Mouse (Mus musculus): ENCODE results near the gene Gxylt2.
A peak's percentile ranks its signal among the peaks of the same experiment; 100 is the strongest.

Gene Gxylt2

DNA sequence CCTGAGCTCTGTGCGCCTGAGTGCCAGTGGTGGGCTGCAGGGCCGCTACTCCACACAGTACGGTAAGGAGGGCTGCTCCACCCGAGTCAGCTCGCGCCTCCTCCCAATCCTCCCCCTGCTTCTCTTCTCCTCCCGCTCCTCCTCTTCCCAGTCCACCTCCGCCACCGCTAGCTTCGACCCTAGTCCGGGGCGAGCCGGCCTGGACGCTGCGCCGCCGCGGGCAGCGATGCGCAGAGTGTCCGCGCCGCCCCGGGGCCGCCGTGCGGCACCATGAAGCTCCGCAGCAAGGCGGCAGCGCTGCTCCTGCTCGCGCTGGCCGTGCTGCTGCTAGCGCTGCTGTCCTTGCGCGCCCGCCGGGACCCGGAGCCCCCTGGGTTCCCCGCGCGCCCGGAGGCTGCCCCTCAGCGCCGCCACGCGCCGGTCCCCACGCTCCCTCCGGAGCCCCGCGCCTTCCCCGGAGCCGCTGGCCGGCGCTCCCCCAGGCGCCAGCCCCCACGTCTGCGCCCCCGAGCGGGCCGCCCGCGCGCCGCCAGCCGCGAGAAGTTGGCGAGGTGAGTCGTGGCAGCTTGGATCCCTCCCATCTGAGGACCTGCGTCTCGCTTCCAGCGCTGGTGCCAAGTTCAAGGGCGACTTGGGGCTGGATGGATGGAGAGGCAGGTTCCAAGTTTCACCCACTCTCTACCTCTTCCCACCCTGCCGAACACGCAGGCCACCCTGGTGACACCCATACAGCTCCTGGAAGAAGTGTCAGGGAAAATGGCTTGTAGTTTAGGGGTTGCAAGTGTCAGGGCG, at the start of gene Gxylt2:
Gene Gxylt2, plus strand, starts transcription at position 161 of the 792 bp plus-strand sequence.
- DNase-seq (ENCODE audit: extremely low read depth, insufficient read length, low spot score) = peak; percentile 86

DNA sequence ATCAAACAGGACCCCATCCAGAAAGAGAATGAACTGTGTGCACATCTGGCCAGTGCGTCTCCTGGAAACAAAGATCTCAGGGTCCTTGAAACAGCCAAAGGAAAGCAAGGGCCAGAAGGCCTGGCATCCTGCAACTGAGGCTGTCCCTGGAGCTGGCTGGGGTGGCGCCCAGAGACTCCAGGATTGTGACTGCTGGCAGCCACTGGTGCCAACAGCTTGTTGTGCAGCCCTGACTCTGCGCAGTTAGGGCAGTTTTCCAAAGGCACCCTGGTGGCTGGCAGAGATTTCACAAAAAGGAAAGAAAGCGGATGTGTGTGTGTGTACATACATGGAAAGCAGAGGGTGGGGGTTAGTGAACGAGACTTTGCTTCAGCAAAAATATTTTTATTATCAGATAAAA, 44.1 kb upstream of the Gxylt2 start:
- no peak for DNase-seq (ENCODE audit: extremely low read depth, insufficient read length, low spot score)

GRCm38 (mm10) chr6:100662224-100662623, 42.3 kb upstream of the Gxylt2 start:
- no peak for DNase-seq (ENCODE audit: extremely low read depth, insufficient read length, low spot score)

- no peak for DNase-seq (ENCODE audit: extremely low read depth, insufficient read length, low spot score)
Observed at GRCm38 (mm10) chr6:100667644-100668043, 36.9 kb upstream of the Gxylt2 start.

DNA sequence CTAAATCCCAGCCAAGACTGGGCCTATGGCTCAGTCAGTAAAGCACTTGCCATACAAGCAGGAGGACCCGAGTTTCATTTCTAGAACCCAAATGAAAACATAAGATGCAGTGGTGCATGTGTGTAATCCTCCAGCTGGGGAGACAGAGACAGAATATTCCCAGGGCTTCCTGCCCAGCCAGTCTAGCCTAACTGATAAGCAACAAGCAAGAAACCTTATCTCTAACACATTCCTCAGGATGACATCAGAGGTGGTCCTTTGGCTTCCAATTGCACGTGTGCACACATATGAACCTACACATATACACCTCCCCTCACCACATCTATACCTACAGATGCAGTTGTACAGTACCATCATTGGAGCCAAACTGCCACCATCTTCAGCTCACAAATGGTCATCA, 35.7 kb upstream of the Gxylt2 start:
- no peak for DNase-seq (ENCODE audit: extremely low read depth, insufficient read length, low spot score)

GRCm38 (mm10) chr6:100670370-100670841, 34.1 kb upstream of the Gxylt2 start:
- peak; percentile 75 for DNase-seq (ENCODE audit: extremely low read depth, insufficient read length, low spot score)

DNA sequence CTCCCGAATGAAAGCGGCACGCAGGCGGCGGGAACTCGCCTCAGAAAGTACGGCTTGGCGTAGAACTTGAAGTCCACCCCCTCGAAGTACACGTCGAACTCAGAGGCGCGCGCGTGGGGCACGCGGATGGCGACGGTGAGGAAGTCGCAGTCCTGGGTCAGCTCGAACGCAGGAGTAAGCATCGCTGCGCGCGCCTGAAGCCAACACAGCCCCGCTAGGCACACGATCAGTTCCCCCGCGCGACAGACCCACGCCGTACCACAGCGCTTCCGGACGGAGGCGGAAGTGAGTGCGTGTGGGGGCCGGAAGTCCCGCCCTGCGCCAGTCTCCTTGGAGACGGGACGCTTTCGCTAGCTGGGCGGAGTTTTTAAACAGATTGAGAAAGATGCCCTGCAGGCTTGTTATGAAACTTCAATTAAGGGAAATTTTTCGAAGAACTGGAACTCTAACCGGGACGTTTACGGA, 33.6 kb upstream of the Gxylt2 start, which contains the start of gene Shq1:
Gene Shq1, minus strand, starts transcription at position 278 of the 465 bp plus-strand sequence.
- DNase-seq (ENCODE audit: extremely low read depth, insufficient read length, low spot score) = peak; percentile 90

GRCm38 (mm10) chr6:100671401-100671800, 33.1 kb upstream of the Gxylt2 start:
- no peak for DNase-seq (ENCODE audit: extremely low read depth, insufficient read length, low spot score)

DNA sequence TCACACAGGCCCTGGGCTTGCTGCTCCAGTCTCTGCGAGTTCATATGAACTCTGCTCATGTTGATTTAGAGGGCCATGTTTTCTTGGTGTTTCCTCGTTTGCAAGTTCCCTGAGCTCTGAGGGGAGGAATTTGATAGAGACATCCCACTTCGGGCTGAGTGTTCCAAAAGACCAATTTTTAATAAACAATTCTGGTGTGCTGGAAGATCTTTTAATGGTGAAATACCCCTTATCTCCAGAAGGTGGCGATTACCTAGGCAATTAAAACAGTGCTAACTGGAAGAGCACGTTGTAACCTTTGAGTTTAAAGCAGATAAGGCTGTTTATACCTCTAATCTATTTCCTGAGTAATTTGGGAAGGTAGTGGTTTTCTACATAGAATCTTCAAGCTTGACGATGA, 29.6 kb upstream of the Gxylt2 start:
- DNase-seq (ENCODE audit: extremely low read depth, insufficient read length, low spot score) = no peak

DNA sequence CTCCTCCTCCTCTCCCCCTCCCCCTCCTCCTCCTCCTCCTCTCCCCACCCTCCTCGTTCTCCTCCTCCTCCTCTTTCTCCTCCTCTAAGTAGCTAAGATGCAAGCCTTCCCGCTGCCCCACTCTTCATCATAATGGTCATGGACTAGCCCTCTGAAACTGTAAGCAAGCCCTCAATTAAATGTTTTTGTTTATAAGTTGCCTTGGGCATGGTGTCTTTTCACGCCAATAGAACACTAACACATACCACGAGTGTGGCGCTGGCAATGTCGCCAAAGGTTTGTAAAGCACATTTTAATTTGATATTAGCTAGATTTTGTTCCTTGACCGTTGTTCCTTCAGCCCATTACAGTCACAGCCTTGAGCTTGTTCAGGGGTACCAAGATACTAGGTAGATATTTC, 28.1 kb upstream of the Gxylt2 start:
- no peak for DNase-seq (ENCODE audit: extremely low read depth, insufficient read length, low spot score)

DNA sequence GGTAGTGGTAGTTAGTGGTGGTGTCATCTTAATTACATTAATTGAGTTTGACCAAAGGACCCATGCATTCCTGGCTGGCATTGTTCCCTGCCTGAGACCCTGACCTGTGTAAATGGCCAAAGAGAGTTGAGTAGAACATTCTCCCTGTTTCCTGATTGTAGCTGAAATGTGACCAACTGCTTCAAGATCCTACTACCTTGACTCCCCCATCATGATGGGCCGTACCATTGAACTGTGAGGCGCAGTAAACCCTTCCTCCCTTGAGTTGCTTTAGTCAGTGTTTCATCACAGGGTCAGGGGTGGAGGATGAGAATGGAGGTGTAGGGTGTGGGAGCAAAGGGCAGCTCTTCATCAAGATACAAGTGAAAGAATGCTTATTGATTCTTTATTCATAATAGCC, 25.9 kb upstream of the Gxylt2 start:
- DNase-seq (ENCODE audit: extremely low read depth, insufficient read length, low spot score) = no peak

GRCm38 (mm10) chr6:100686341-100686740, 18.2 kb upstream of the Gxylt2 start:
- DNase-seq (ENCODE audit: extremely low read depth, insufficient read length, low spot score) = no peak

DNA sequence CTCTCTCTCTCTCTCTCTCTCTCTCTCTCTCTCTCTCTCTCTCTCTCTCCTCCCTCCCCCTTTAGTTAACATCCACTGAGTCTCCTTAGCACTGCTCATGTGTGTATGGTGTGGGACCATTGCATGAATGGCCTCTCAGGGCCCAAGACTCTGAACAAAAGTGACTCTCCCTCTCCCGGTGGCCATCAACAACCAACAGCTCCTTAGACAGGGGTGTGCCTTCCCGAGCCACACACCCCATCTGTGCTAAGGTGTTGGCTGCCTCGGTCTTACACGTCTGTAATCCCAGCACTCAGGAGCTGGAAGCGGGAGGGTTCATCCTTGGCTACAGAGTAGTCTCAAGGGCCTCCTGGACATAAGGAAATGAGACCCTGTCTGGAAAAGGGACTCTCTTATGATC, 4.5 kb upstream of the Gxylt2 start:
- no peak for DNase-seq (ENCODE audit: extremely low read depth, insufficient read length, low spot score)

DNA sequence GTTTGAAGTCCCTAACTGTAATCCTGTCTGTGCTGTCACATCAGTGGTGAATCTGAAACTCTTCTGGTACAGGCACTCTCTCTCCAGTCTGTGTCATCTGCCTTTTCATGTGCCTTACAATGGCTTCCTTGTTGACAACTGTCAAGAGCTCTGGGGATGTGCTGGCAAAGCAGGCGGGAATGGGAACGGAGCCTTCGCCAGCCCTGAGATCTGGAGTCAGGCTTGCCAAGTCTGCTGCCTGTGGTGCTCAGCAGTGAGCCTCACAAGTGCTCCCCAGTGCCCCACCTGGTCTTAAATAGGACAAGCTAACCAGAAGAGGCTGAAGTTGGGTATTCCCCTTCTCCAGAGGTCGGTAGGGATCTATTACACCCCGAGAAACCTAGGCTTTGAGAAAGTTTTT, 3.8 kb upstream of the Gxylt2 start:
- peak; percentile 37 for DNase-seq (ENCODE audit: extremely low read depth, insufficient read length, low spot score)

- DNase-seq (ENCODE audit: extremely low read depth, insufficient read length, low spot score) = no peak
Observed at GRCm38 (mm10) chr6:100704197-100704573, 349 bp upstream of the Gxylt2 start.

DNA sequence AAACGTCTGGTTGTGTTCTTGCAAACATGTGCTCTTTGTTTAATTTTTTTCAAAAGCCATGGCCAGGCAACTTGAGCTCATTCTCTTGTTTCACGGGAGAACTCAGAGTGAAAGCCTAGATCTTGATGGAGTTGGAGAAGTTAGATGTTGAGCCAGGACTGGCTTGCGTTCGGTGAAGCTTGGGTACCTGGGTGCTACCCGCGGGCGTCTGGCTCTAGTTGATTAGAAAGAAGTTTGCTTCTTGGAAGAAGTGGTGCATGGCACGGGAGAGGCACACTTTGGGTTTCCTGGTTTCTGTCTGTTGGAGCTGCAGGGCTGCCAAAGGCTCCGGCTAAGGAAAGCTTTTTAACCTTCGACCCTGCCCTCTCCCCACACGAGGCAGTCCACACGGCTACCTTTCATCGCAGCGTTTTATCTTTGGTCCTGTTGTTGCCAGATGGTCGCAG, 855 bp downstream of the Gxylt2 start:
- peak; percentile 36 for DNase-seq (ENCODE audit: extremely low read depth, insufficient read length, low spot score)

DNA sequence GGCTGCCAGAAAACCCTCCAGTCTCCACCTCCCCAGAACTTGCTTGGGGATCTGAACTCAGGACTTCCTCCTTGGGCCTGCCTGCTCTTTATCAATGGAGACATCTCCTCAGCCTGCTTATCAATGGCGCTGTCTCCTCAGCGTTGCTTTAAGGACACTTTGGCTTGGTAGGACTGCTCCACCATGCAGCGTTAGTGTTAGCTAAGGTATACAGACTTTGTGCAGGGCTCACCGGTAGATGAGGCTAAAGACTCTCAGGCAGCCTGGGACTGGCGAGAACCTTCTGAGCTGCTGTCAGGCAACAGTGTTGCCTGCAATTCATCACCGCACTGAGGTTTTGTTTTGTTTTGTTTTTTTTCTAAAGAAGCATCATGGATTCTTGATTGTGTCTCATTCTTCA, 2.3 kb downstream of the Gxylt2 start:
- peak; percentile 19 for DNase-seq (ENCODE audit: extremely low read depth, insufficient read length, low spot score)

DNA sequence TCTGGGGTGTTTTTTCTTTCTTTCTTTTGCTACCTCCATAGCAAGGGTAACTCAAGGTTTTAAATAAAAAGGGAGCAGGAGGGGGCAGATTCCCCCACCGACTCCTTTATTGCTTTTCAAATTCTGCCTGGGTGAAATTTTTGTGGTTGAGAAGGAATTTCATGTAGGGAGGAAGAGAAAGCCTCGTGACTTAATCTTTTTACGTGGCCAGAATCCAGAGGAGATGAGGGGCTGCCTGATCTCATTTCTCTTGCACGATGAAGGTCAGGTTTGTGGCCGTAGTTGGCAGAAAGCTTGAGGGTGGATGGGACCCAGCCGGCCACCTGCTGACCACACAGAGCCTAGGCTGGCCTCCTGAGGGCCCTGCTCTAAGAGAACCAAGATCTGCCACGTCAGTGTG, 3.0 kb downstream of the Gxylt2 start:
- peak; percentile 87 for DNase-seq (ENCODE audit: extremely low read depth, insufficient read length, low spot score)

- no peak for DNase-seq (ENCODE audit: extremely low read depth, insufficient read length, low spot score)
Observed at GRCm38 (mm10) chr6:100708248-100708647, 3.7 kb downstream of the Gxylt2 start.

GRCm38 (mm10) chr6:100708996-100709395, 4.5 kb downstream of the Gxylt2 start:
- no peak for DNase-seq (ENCODE audit: extremely low read depth, insufficient read length, low spot score)

DNA sequence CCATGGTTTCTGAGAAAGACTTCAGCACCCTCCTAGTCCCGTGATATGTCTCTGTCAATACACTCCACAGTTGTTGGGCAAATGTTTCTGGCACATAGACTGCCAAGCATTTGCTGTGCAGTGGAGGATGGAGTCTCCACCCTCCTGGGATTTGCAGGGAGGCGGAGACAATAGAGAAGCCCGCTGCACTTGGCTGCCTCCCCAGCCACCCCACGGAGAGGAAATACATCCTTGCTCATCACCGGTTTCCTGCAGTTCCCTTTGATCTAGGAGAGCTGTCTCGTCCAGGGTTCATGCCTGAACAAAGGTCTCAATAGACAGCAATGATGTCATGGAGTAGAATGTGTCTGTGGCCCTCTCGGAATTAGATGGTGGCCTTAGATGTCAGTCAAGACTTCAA, 4.9 kb downstream of the Gxylt2 start:
- DNase-seq (ENCODE audit: extremely low read depth, insufficient read length, low spot score) = peak; percentile 78

GRCm38 (mm10) chr6:100710170-100710569, 5.6 kb downstream of the Gxylt2 start:
- DNase-seq (ENCODE audit: extremely low read depth, insufficient read length, low spot score) = no peak
